Mouse (Mus musculus): ENCODE measurements around the gene Skint3. TPM values are rescaled to one million over a fixed set of nuclear protein-coding genes. Genes with fewer than 3 reads are reported as not detected.

Gene Skint3
- not detected for total RNA-seq (2023)

DNA sequence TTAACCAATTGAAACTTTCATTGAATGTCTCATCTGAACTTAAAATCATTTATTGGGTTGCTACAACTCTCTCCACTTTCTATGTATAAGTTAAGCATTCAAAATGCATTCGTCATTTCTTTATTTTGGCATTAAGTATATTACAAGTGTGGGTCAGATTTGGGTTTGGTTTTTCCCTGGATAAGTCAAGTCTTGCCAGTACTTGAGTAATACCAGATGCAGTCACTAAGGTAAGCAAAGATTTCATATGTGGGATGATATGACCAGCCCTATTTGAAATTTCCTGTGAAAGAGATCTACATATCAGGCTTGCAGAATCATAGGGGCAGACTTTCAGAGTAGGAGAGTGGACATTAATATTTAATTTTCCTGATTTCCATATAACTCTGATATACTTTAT, at the start of gene Skint3:
Gene Skint3, plus strand, starts transcription at position 301 of the 400 bp plus-strand sequence.

Other genes with a start within 250 kb of the Skint3 start
- not detected for gene Skint1, start 226.0 kb upstream of the Skint3 start, total RNA-seq (2023)
- gene Skint4, start 160.2 kb upstream of the Skint3 start, total RNA-seq (2023) = not detected
- gene Skint9, start 201.7 kb downstream of the Skint3 start, total RNA-seq (2023) = not detected

Measured in B cell, adult 67 days (primary cell).